Mouse (Mus musculus) E14TG2a.4 (cell line): ENCODE results near the gene Mybph.

Experiments
- CTCF ChIP-seq: conservative IDR thresholded peaks from 2 replicates; pipeline ENCODE4 v1.5.1; 2014; ENCODE audit warnings: low read length
- POU5F1 ChIP-seq: IDR thresholded peaks from 2 replicates; pipeline ENCODE4 v1.6.1; 2014; ENCODE audit warnings: low read length, borderline replicate concordance

GRCm38 (mm10) chr1:134191192-134191591 lies 2.1 kb upstream of the Mybph start:
- no peak for TF ChIP-seq CTCF
- no peak for TF ChIP-seq POU5F1
